Mouse (Mus musculus) cerebellum, postnatal 36 days (tissue): ENCODE measurements around the gene Timm9.

ENCODE experiments used
- DNase-seq, 2 experiments: peaks; one replicate each; pipeline ENCODE4 v3.0.0; 2021 to 2022; ENCODE audit warnings: mixed read lengths in 2 of 2

Gene Timm9

GRCm38 (mm10) chr12:71136130-71136973 is at the start of gene Timm9, which contains the start of gene 2700049A03Rik:
Timm9 (minus strand) TSS chr12:71136684.
2700049A03Rik (plus strand) TSS chr12:71136848.
- peak; percentile 77 to 84 for DNase-seq

- no peak for DNase-seq
These were observed 47.9 kb upstream of the Timm9 start for GRCm38 (mm10) chr12:71184396-71184795.

GRCm38 (mm10) chr12:71183736-71184135 is 47.3 kb upstream of the Timm9 start:
- no peak for DNase-seq

GRCm38 (mm10) chr12:71169911-71170310 is 33.4 kb upstream of the Timm9 start:
- no peak for DNase-seq

GRCm38 (mm10) chr12:71164410-71164809 is 27.9 kb upstream of the Timm9 start:
- DNase-seq = no peak

- no peak for DNase-seq
These were observed 21.5 kb upstream of the Timm9 start for GRCm38 (mm10) chr12:71157974-71158373.

GRCm38 (mm10) chr12:71154979-71155378 is 18.5 kb upstream of the Timm9 start:
- DNase-seq = no peak

- DNase-seq = no peak
These were observed 13.7 kb upstream of the Timm9 start for GRCm38 (mm10) chr12:71150167-71150566.

GRCm38 (mm10) chr12:71149456-71149855 is 13.0 kb upstream of the Timm9 start:
- no peak for DNase-seq

GRCm38 (mm10) chr12:71148801-71149200 is 12.3 kb upstream of the Timm9 start:
- no peak for DNase-seq

- DNase-seq = peak; percentile 55 to 66
These were observed 11.2 kb upstream of the Timm9 start for GRCm38 (mm10) chr12:71147641-71148040.

- no peak for DNase-seq
These were observed 4.7 kb upstream of the Timm9 start for GRCm38 (mm10) chr12:71141189-71141588.

- DNase-seq = no peak
These were observed 2.9 kb upstream of the Timm9 start for GRCm38 (mm10) chr12:71139258-71139828.

- DNase-seq = no peak
These were observed 1.2 kb upstream of the Timm9 start for GRCm38 (mm10) chr12:71137686-71138085.

- DNase-seq = peak; percentile 74 to 82
These were observed 549 bp upstream of the Timm9 start for GRCm38 (mm10) chr12:71136974-71137491.

GRCm38 (mm10) chr12:71135581-71135980 is 903 bp downstream of the Timm9 start:
- no peak for DNase-seq

- peak; percentile 90 to 91 for DNase-seq
These were observed 13.2 kb downstream of the Timm9 start for GRCm38 (mm10) chr12:71123286-71123685.

GRCm38 (mm10) chr12:71122731-71123130 is 13.8 kb downstream of the Timm9 start:
- peak; percentile 19 to 28 for DNase-seq

- DNase-seq = no peak
These were observed 20.1 kb downstream of the Timm9 start for GRCm38 (mm10) chr12:71116411-71116810.

GRCm38 (mm10) chr12:71113675-71114288 is 22.7 kb downstream of the Timm9 start:
- peak; percentile 21 to 40 for DNase-seq

- DNase-seq = no peak
These were observed 23.4 kb downstream of the Timm9 start for GRCm38 (mm10) chr12:71113074-71113473.

GRCm38 (mm10) chr12:71111331-71111730 is 25.2 kb downstream of the Timm9 start, which contains the start of gene Tomm20l:
Tomm20l (plus strand) TSS chr12:71111428.
- DNase-seq = peak; percentile 48 to 61

GRCm38 (mm10) chr12:71107216-71107771 is 29.2 kb downstream of the Timm9 start:
- no peak for DNase-seq
